Mouse (Mus musculus): ENCODE measurements at regions not wholly inside any gene's neighbourhood (a gene's known extent, or its start where the extent isn't known, plus 50 kb on each side); places are given as distances from the start of the nearest gene placed in this dataset.

DNA sequence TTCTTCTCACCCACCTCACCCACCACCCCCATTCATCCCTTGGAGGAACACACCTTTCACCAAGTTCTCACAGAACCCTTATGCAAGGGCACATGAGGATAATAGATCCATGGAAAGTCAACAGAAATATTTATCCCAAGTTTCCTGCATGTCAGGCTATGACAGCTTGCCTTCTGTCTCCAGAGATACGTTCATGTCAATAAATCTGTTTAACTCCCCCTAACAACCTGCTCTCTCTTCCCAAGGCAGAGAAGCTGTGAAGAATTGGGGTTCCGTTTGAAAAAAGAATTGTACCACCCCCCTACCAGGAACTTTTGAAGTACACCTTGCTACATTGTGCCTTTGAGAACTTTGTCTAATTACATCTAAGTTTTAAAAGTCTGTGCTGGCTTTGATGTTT is 331.6 kb downstream of the Lpin1 start:
- Histone ChIP-seq H3K9me3 (ENCODE audit: control insufficient read depth, insufficient read depth, low read depth, low read length) (no peaks in the 10 kb centered on the region), H3K9ac (ENCODE audit: insufficient read depth, low read depth, low read length, poor library complexity, severe bottlenecking) (no peak overlapping the region), H3K4me3 (ENCODE audit: insufficient read depth in 1 of 2, low read depth in 1 of 2, low read length in 2 of 2, poor library complexity in 1 of 2, severe bottlenecking in 1 of 2) (no peak overlapping the region), H3K36me3 (ENCODE audit: control insufficient read depth, insufficient read depth, low read length, poor library complexity, severe bottlenecking) (no peaks in the 10 kb centered on the region), H3K4me1 (ENCODE audit: control insufficient read depth in 2 of 2, insufficient read depth in 2 of 2, low read length in 2 of 2, poor library complexity in 1 of 2) (no peaks in the 10 kb centered on the region), H3K27ac (ENCODE audit: insufficient read depth, low read depth, low read length, poor library complexity, severe bottlenecking) (no peak overlapping the region)
- TF ChIP-seq ZNF384 (IDR thresholded peaks at IDR 0.05; ENCODE audit: low read depth, low read length) = no peak
- no peak for TF ChIP-seq HCFC1 (IDR thresholded peaks at IDR 0.05; ENCODE audit: borderline replicate concordance, insufficient read depth, low read length)
- no peak for TF ChIP-seq MAFK (IDR thresholded peaks at IDR 0.05; ENCODE audit: insufficient read depth, low read depth, low read length)
- TF ChIP-seq ZC3H11A (IDR thresholded peaks at IDR 0.05; ENCODE audit: borderline replicate concordance, low read depth, low read length) = no peak
- no peak for TF ChIP-seq CHD2 (IDR thresholded peaks at IDR 0.05; ENCODE audit: low read depth, low read length)
- DNase-seq (ENCODE audit: low read depth, low spot score) = no peak
- in situ Hi-C loops (cut with MboI; ENCODE audit: low sequenced_read_pairs in 2 of 2, unreplicated experiment in 2 of 2) = no loop called here

DNA sequence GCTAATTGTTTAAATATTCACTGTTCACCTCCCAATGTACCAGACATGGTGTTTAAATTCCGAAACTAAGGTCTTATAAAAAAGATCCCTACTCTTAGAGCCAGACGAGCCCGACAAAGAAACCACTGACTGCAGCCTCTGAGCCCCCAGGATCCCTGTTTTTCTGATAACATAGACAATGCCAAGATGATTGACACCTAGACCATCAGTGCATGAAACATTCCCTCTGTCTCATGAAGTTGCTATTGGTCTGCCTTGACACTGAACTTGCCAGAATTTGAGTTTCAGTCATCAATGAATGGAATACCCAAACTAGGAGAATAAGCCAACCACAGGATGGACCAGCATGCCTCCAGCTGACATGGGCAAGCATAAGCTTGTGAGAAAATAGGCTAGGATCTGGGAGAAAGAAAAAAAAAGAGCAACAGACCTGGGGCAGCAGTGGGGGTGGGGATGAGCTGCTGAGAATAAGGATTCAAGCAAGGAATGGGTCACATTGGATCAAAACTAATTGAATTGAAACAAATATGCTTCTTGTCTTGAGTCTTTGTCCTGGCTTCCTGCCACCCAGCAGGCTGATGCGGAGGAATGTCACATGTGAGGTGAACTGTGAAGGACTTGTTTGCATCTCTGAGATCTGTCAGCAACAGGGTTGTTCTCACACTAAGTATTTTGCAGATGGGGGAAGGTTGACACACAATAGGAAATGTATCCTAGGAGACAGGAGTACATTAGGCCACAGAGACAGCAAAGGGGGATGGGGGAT is 333.0 kb downstream of the Lpin1 start:
- no peaks in the 10 kb centered on the region for H3K36me3 ChIP-seq (ENCODE audit: control insufficient read depth, insufficient read depth, low read length, poor library complexity, severe bottlenecking)
- no peak overlapping the region for H3K27ac ChIP-seq (ENCODE audit: insufficient read depth, low read depth, low read length, poor library complexity, severe bottlenecking)
- in situ Hi-C loops (cut with MboI; ENCODE audit: low sequenced_read_pairs in 2 of 2, unreplicated experiment in 2 of 2) = no loop called here
- H3K4me3 ChIP-seq (ENCODE audit: insufficient read depth in 1 of 2, low read depth in 1 of 2, low read length in 2 of 2, poor library complexity in 1 of 2, severe bottlenecking in 1 of 2) = no peak overlapping the region
- H3K4me1 ChIP-seq (ENCODE audit: control insufficient read depth in 2 of 2, insufficient read depth in 2 of 2, low read length in 2 of 2, poor library complexity in 1 of 2) = no peaks in the 10 kb centered on the region
- no peak overlapping the region for H3K9ac ChIP-seq (ENCODE audit: insufficient read depth, low read depth, low read length, poor library complexity, severe bottlenecking)
- no peak for DNase-seq (ENCODE audit: low read depth, low spot score)
- no peaks in the 10 kb centered on the region for H3K9me3 ChIP-seq (ENCODE audit: control insufficient read depth, insufficient read depth, low read depth, low read length)
- TF ChIP-seq ZNF384 (IDR thresholded peaks at IDR 0.05; ENCODE audit: low read depth, low read length) = no peak
- TF ChIP-seq ZC3H11A (IDR thresholded peaks at IDR 0.05; ENCODE audit: borderline replicate concordance, low read depth, low read length) = no peak
- TF ChIP-seq HCFC1 (IDR thresholded peaks at IDR 0.05; ENCODE audit: borderline replicate concordance, insufficient read depth, low read length) = no peak
- TF ChIP-seq MAFK (IDR thresholded peaks at IDR 0.05; ENCODE audit: insufficient read depth, low read depth, low read length) = no peak
- no peak for TF ChIP-seq CHD2 (IDR thresholded peaks at IDR 0.05; ENCODE audit: low read depth, low read length)

DNA sequence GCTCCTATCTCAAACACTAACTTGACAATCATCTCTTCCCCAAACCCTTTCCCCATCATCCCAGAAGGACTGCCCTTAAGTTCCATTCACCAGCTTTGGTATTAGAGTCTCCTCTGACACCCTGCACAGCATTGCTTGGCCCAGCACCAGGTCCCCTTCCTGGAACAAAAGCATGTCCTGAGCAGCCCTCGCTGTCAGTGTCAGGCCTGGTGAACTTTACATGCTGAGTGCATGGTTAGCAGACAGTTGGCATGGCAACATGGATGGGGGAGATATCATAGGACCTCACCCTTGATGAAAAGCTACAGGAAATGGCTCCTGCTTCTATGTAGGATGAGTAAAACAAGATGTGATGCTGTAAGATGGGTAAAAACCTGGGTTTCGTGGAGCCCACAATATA is 333.6 kb downstream of the Lpin1 start:
- no peaks in the 10 kb centered on the region for H3K9me3 ChIP-seq (ENCODE audit: control insufficient read depth, insufficient read depth, low read depth, low read length)
- no peak overlapping the region for H3K4me3 ChIP-seq (ENCODE audit: insufficient read depth in 1 of 2, low read depth in 1 of 2, low read length in 2 of 2, poor library complexity in 1 of 2, severe bottlenecking in 1 of 2)
- no peak for DNase-seq (ENCODE audit: low read depth, low spot score)
- no peaks in the 10 kb centered on the region for H3K4me1 ChIP-seq (ENCODE audit: control insufficient read depth in 2 of 2, insufficient read depth in 2 of 2, low read length in 2 of 2, poor library complexity in 1 of 2)
- in situ Hi-C loops (cut with MboI; ENCODE audit: low sequenced_read_pairs in 2 of 2, unreplicated experiment in 2 of 2) = no loop called here
- no peak overlapping the region for H3K9ac ChIP-seq (ENCODE audit: insufficient read depth, low read depth, low read length, poor library complexity, severe bottlenecking)
- TF ChIP-seq CHD2 (IDR thresholded peaks at IDR 0.05; ENCODE audit: low read depth, low read length) (no peak), MAFK (IDR thresholded peaks at IDR 0.05; ENCODE audit: insufficient read depth, low read depth, low read length) (no peak), ZNF384 (IDR thresholded peaks at IDR 0.05; ENCODE audit: low read depth, low read length) (no peak), HCFC1 (IDR thresholded peaks at IDR 0.05; ENCODE audit: borderline replicate concordance, insufficient read depth, low read length) (no peak), ZC3H11A (IDR thresholded peaks at IDR 0.05; ENCODE audit: borderline replicate concordance, low read depth, low read length) (no peak)
- H3K27ac ChIP-seq (ENCODE audit: insufficient read depth, low read depth, low read length, poor library complexity, severe bottlenecking) = no peak overlapping the region
- no peaks in the 10 kb centered on the region for H3K36me3 ChIP-seq (ENCODE audit: control insufficient read depth, insufficient read depth, low read length, poor library complexity, severe bottlenecking)

DNA sequence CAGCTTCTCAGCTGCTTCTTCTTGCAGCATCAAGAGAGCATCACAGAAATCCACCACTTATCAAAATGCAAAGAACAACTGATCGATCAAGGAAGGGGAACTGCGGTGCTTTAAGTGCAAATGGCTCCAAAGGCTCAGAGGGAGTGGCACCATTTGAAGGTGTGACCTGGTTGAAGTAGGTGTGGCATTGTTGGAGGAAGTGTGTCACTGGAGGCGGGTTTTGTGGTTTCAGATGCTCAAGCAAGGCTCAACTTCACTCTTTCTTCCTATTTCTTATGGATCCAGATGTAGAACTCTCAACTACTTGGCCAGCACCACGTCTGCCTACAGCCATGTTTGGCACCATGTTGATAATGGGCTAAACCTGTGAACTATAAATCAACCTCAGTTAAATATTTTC is 334.5 kb downstream of the Lpin1 start:
- in situ Hi-C loops (cut with MboI; ENCODE audit: low sequenced_read_pairs in 2 of 2, unreplicated experiment in 2 of 2) = no loop called here
- Histone ChIP-seq H3K4me3 (ENCODE audit: insufficient read depth in 1 of 2, low read depth in 1 of 2, low read length in 2 of 2, poor library complexity in 1 of 2, severe bottlenecking in 1 of 2) (no peak overlapping the region), H3K9ac (ENCODE audit: insufficient read depth, low read depth, low read length, poor library complexity, severe bottlenecking) (no peak overlapping the region), H3K4me1 (ENCODE audit: control insufficient read depth in 2 of 2, insufficient read depth in 2 of 2, low read length in 2 of 2, poor library complexity in 1 of 2) (no peaks in the 10 kb centered on the region), H3K36me3 (ENCODE audit: control insufficient read depth, insufficient read depth, low read length, poor library complexity, severe bottlenecking) (no peaks in the 10 kb centered on the region), H3K27ac (ENCODE audit: insufficient read depth, low read depth, low read length, poor library complexity, severe bottlenecking) (no peak overlapping the region), H3K9me3 (ENCODE audit: control insufficient read depth, insufficient read depth, low read depth, low read length) (no peaks in the 10 kb centered on the region)
- TF ChIP-seq ZC3H11A (IDR thresholded peaks at IDR 0.05; ENCODE audit: borderline replicate concordance, low read depth, low read length) (no peak), MAFK (IDR thresholded peaks at IDR 0.05; ENCODE audit: insufficient read depth, low read depth, low read length) (no peak), CHD2 (IDR thresholded peaks at IDR 0.05; ENCODE audit: low read depth, low read length) (no peak), HCFC1 (IDR thresholded peaks at IDR 0.05; ENCODE audit: borderline replicate concordance, insufficient read depth, low read length) (no peak), ZNF384 (IDR thresholded peaks at IDR 0.05; ENCODE audit: low read depth, low read length) (no peak)
- no peak for DNase-seq (ENCODE audit: low read depth, low spot score)

Measured in ES-E14 (cell line).